Mouse (Mus musculus) brain, embryonic 14.5 days (tissue): Measurements from ENCODE around the gene Ccnf.

Experiments used
- CTCF ChIP-seq: fragments of 200-500 bp; IDR thresholded peaks from 2 replicates; pipeline ENCODE4 v1.5.1; 2012; ENCODE audit warnings: inconsistent platforms, mild to moderate bottlenecking, moderate library complexity, borderline replicate concordance; ENCODE audit not compliant: insufficient read depth, insufficient read length; ENCODE audit errors: extremely low read depth
- POLR2A ChIP-seq: fragments of 200-500 bp; IDR thresholded peaks from 2 replicates; pipeline ENCODE4 v1.6.1; 2012; ENCODE audit warnings: mild to moderate bottlenecking, inconsistent platforms, borderline replicate concordance; ENCODE audit not compliant: poor library complexity, insufficient read depth, insufficient read length, severe bottlenecking; ENCODE audit errors: extremely low read depth

DNA sequence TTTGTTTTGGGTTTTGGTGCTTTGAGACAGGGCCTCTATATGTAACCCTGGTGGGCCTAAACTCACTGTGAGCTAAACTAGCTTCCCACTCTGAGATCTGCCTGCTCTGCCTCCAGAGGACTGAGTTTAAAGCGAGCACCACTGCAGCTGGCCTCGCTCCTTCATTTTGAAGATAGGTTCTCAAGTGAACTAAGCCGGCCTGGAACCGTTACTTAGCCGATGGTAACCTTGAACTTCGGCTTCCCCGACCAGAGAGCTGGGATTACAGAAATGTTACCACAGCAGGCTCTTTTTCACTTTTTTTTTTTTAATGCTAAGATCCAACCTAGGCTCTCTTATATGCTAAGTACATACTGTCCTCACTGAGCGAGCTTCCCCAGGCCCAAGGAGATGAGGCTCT, 58.0 kb downstream of the Ccnf start:
- TF ChIP-seq CTCF (no peak), POLR2A (no peak)
